Mouse (Mus musculus) C2C12 (cell line): Measurements from ENCODE around the gene Sqstm1.

ENCODE experiments used
- CEBPB ChIP-seq: IDR thresholded peaks from one replicate; pipeline ENCODE4 v1.6.1; 2011; ENCODE audit warnings: low read depth, mild to moderate bottlenecking, control low read depth, moderate library complexity
- CTCF ChIP-seq: IDR thresholded peaks from one replicate; pipeline ENCODE4 v1.5.1; 2011; ENCODE audit not compliant: control insufficient read depth, insufficient read depth, insufficient read length
- MAX ChIP-seq: IDR thresholded peaks from one replicate; pipeline ENCODE4 v1.6.1; 2011; ENCODE audit warnings: mild to moderate bottlenecking, control low read depth
- MYOG ChIP-seq: IDR thresholded peaks from one replicate; pipeline ENCODE4 v1.6.1; 2011; ENCODE audit not compliant: control insufficient read depth, insufficient read length; ENCODE audit errors: extremely low read depth
- USF1 ChIP-seq: IDR thresholded peaks from one replicate; pipeline ENCODE4 v1.6.1; 2011; ENCODE audit warnings: low read depth, mild to moderate bottlenecking, control low read depth, moderate library complexity

DNA sequence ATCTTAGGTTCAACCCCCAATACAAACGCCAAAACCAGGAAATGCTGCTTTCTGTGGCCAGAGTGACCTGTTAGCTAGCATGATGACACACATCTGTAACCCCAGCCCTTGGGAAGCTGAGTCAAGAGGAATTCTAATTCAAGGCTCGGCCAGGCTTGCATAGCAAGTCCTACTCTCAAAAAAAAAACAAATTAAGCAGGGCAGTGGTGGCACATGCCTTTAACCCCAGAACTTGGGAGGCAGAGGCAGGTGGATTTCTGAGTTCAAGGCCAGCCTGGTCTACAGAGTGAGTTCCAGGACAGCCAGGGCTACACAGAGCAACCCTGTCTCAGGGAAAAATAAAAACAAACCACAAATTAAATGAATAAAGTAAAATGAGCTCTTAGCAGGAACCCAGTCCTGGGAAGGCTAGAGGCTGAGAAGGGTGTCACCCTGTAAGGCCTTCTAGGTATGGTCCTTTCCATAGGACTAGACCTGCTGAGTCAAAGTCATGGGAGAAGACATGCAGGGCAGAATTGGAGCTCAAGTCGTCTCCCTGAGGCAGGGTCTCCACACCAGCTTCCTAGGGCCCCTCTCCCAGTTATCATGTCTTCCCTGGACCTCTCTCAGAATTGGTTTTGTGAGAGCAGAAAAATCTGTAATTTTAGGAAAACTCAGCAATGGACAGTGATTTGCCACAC is 1.6 kb upstream of the Sqstm1 start:
- TF ChIP-seq CTCF (no peak), USF1 (no peak), CEBPB (peak; percentile 76), MAX (peak; percentile 46), MYOG (no peak)
